Mouse (Mus musculus) erythroblast, embryonic 14.5 days (primary cell): ENCODE results near the gene Psma5.

ENCODE experiments used
- GATA1 ChIP-seq: IDR thresholded peaks from 2 replicates; pipeline ENCODE4 v1.6.1; 2012; ENCODE audit warnings: low read length, inconsistent platforms, mixed read lengths
- TAL1 ChIP-seq: IDR thresholded peaks from 3 replicates; pipeline ENCODE4 v1.6.1; 2012; ENCODE audit warnings: low read length, inconsistent platforms, mixed read lengths

DNA sequence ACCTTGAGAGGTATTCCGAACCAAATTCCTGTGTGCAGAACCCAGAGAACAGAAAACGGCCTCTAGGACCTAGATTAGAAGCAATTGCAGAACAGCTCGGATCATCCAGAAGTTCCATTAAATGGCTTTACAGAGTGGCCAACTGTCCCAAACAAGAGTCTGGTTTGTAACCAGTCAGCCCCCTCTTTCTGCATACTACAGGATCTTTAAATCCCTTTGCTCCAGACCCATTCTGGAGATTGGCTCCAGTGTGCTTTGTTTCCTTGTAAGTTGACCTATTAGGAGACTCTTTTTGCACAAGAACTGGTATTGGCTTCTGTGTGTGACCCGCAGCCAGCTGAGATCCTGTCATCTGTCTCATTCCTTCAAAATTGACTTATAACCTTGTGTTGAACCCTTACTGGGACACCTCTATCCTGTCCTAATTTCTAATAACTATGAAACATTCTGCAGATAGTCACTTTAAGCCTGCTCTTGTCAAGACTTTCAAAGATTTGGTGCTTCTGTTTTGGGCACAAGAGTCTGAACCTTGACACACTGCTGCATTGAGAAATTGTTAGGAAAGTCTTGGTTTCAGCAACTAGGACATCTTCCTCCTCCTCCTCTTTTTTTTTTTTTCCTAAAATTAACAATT lies 28.5 kb downstream of the Psma5 start:
- TF ChIP-seq GATA1 (no peak), TAL1 (no peak)
